Mouse (Mus musculus) lung, postnatal 4 days (tissue): ENCODE measurements around the gene Ttc28.

Experiments used
- DNase-seq, 2 experiments: peaks; one replicate each; pipeline ENCODE4 v3.0.0; 2021

Gene Ttc28

DNA sequence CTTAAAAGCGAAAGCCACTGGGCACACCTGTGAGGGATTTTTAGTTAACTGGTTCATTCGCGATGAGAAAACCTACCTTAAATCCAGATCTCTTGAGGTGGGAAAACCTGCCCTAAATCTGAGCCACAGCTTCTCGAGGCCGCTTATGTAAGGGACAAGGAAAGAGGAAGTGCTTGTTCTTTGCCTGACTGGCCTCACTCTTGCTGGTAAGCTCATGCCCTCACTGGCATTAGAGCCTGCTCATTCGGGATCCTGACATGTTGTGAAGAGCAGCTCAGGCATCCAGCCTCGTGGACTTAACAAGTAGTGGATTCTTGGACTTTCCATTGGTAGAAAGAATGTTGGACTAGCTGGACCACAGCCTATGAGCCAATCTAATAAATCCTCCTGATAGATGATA, 422.1 kb downstream of the Ttc28 start:
- DNase-seq, result peak in 1 of 2 experiments; percentile 7

DNA sequence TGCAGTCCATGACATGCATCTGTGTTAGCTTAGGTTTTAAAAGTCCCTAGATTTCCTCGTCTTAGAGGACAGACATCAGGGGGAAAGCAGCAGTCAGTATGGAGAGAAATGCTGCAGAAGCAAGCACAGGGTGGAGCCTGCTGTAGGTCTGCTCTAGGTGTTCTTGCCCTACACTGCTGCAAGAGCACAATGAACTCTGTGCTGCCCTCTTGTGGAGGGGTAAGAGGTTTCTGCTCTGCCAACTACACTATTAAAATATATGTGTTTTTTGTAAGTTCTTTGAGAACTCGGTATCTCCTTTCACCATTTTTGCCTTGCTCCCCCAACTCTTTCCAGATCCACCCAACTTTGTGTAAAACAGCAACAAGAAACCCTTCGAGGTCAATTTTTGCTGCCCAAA, 425.1 kb downstream of the Ttc28 start:
- DNase-seq, result no peak

DNA sequence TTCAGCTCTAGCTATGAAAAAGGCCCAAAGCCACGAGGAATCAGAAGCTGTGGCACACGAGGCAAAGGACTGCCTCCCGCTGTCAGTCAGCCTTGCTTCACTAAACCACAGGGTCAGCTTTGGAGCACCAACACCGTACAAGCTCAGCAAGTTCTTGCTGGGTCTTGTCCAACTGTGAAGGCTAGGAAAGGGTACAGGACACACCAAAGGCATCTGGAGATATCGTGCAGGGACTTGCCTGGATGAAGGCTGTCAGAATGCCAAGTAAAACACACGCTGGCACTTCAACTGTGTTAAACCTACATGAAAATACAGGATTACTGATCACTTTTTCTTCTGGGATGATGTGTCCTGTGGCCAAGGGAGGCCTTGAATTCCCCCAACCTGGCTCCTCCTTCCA, 430.6 kb downstream of the Ttc28 start:
- DNase-seq, result no peak

DNA sequence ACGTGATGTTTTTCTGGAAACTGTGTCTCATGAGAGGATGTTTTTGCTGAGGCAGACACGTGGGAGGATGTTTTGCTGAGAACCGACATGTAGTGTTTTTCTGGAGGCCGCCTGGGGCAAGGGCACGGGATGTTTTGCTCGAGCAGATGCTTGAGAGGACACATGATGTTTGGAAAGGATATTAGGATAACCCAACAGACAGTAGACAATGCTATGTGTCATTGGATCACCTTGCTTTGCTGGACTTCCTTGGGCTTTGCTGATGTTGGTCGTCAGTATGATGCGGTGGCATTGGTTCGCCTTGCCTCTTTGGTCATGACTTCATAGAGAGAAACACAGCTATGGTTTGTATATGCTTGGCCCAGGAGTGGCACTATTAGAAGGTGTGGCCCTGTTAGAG, 434.2 kb downstream of the Ttc28 start:
- DNase-seq, result no peak

DNA sequence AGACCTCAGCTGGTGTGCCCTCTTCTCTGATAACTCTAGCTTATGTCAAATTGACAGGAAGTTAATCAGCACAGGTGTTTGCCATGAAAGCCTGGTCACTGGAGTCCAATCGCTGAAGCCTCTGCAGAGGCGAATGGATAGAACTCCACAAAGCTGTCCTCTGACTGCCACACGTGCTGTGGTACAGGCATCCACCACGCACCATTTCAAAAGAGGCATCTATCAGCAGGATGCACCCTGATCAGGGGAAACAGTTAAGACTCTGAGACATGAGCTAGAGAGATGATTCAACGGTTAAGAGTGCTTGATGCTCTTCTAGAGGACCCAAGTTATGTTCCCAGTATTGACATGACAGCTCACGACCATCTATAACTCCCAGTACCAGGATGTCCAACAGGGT, 435.5 kb downstream of the Ttc28 start:
- no peak for DNase-seq

DNA sequence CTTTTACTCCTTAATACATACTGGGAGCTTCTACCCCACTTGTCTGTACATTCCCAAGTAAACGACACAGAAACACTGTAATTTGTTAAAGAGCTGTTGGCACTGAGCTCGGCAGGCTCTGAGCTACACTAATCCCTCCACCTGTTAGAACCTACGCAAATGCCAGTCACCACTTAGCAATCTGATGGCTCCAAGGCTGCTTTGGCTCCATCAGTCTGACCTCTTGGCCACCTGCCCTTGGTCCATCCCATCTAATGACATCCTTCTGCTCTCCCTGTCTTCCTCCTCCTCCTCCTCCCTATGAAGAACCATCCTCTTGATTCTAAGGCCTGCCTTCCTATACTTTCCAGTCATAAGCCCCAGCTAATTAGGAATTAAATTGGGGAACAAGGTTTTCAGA, 437.9 kb downstream of the Ttc28 start:
- no peak for DNase-seq

DNA sequence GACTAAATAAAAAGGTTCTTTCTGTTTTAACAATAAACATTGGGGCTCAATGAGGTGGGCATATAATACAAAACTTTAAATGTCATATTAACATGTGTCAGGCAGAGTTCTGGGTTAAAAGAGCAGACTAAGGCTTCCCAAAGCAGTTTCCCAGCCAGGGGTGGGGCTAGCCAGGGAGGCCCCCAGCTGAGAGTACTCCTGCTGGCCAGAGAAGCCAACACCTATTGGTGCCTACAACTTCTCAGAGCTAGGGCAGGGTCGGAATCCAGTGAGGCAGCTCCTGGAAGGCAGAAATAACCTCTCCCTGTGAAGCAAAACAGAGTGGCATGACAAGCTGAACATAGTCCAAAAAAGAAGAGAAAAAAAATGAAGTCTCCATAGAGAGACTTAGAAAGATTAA, 439.3 kb downstream of the Ttc28 start:
- DNase-seq, result no peak

DNA sequence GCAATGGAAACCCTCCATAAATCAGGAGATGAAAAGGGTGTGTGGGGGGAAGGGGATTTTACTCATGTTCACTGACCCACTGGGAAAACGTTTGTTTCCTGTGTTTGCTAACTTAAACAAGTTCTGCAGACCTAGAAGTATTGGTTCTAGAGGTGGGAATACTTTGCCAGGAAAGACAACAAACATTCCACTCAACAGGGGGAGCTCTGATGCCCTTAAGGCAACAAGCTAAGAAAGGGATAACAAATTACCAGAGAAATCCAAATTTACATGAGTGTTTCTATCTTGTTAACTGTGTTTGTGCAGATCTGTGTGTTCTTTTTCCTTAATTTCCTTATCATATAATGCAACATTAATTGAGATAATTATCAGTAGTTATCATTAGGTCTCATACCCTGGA, 446.2 kb downstream of the Ttc28 start:
- no peak for DNase-seq

DNA sequence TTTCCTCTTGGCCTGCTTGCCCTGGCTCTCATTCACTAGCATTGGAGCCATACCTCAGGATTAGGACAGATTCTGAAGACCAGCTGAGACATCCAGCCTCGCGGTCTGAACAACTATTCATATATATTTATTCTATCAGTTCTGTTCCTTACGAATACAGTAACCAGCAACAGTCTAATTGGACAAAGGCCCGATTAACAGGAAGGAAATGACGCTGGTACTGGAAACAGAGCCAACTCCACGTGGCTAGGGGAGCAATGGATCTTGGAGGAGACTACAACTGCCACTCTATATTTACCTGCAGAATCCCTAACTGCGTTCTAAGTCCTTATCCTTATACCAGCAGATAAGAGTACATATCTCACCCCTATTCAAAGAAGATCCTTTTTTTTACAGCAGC, 447.8 kb downstream of the Ttc28 start:
- DNase-seq, result peak in 1 of 2 experiments; percentile 27

DNA sequence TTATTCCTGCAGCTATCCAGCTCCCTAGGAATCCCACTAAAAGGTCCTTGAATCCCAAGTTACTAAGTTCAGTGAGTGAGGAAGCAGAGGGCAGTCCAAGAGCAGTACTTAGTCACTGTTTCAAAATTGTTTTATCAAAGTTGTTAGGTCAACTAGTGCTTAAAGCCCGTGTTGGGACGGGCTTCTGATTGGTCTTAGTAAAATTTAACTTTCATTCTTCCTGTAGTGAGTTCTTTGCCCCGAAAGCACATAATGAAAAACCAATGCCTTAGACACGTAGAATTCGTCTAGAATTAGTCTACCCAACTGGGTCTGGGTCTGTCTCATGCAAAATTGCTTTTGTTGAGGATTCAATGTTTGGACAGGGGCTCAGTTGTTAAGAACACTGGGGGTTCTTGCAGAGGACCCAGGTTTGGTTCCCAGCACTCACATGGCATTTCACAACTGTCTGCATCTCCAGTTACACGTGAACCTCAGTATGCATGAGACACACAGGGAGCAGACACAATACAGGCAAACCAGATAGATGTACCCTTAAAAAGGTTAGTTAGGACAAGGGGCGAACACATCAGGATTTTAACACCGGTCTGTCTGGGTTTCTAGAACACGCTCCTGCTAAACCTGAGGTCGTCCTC, 450.3 kb downstream of the Ttc28 start:
- no peak for DNase-seq

DNA sequence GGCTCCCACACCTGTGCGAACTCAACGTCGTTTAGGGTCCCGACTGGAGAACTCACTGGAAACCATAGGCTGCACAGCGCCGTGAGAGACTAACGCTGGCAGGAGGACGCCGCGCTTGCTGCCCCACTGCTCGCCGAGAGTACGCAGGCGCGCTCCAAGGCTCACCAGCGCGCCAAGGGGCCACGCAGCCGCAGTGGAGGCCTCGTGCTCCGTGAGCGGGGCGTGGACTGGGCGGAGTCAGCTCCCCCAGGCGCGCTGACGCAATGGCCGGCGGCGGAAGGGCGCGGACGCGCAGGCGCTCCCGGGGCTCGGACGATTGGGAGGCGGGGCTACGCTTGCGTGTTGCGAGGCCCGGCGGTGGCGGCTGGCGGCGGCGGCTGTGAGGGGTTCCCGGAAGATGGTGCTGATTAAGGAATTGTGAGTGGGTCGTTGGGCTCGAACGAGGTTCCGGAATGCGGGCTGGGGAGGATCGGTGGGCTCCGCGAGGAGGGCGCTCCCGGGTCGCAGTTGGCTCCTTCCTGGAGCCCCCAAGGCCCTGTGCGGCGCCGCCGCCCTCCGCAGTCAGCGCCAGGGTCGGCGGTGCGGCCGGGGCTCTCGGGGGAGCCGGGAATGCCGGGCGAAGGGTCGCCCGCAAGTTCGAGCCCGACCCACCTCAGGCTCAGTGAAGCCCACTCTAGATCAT, 451.0 kb downstream of the Ttc28 start, which contains the start of gene Pitpnb:
Gene Pitpnb (plus strand): TSS at position 347 of the 682 bp plus-strand sequence.
- DNase-seq, result peak; percentile 99

DNA sequence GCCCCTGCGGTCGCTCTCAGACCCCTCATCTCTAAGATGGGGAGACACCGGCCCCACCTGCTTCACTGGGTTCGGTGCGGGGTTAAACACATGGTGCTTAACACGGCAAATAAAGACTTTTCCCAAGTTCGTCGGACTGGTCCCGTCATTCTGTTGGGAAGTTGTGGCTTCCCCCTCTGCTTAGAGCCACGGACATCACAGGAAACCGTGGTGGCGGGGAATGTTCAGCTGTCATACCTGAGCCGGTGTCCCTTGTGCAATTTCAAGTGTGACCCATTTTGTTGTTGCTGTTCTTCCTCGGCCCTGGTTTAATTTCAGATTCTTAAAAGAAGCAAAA, 451.5 kb downstream of the Ttc28 start:
- no peak for DNase-seq

DNA sequence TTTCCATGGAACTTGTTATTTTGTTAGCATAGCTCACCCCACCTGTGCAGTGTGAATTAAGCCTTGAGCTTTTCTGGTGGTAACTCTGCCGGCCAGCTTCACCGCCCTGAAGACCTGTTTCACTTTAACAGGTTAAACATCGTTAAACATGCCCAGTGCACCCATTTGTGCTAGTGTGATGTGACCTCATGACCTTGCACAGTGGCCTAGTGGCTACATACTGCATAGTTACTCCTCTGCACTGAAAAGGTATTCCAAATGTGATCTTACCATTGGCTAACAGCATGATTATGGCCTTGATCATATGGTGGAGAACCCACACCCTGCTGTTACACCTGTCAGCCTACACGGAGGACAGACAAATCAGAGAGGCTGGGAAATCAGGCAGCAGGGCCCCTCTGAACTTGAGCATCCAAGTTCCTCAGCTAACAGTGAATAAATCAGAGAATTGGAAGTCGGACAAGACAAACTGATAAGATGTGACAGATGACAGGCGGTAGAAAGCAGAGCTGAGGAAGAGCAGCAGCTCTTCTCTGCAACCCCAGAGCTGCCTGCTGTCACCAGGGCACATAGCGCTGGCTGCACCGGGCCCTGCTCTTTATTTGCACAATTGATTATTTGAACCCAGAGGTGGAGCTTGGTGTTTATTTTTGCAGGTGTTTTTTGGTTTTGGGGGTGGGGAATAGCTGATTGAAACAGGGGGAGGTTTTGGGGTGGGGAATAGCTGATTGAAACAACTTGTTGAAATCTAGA, 456.5 kb downstream of the Ttc28 start:
- no peak for DNase-seq
